Mouse (Mus musculus) hindbrain, embryonic 13.5 days (tissue): ENCODE measurements around the gene Pex11b. TPM values are rescaled to one million over a fixed set of nuclear protein-coding genes. Genes with fewer than 3 reads are reported as not detected.
"Not testable (repeated sequence)": the region's sequence is repeated elsewhere in the genome, so short reads cannot be mapped to it uniquely, and the experiment has no call there.

ENCODE experiments used
- ATAC-seq: fragments of 200-750 bp; cut with Nextera tagmentation; 2 replicates; pipeline ENCODE4 v1.8.0; 2017; ENCODE audit warnings: moderate TSS enrichment; ENCODE audit not compliant: low FRiP score
- H3K27ac ChIP-seq: fragments of 300-500 bp; sonication (generic); 2 replicates; pipeline ENCODE4 v1.5.1; 2015; ENCODE audit warnings: inconsistent platforms, mild to moderate bottlenecking, moderate library complexity
- H3K27me3 ChIP-seq: fragments of 300-500 bp; sonication (generic); 2 replicates; pipeline ENCODE4 v1.6.1; 2015; ENCODE audit warnings: mild to moderate bottlenecking, inconsistent platforms
- H3K36me3 ChIP-seq: fragments of 300-500 bp; sonication (generic); 2 replicates; pipeline ENCODE4 v1.6.1; 2015; ENCODE audit warnings: mild to moderate bottlenecking, inconsistent platforms
- H3K4me1 ChIP-seq: fragments of 300-500 bp; sonication (generic); replicated peaks from 2 replicates; pipeline ENCODE4 v1.6.1; 2015; ENCODE audit warnings: inconsistent platforms
- H3K4me2 ChIP-seq: fragments of 300-500 bp; sonication (generic); 2 replicates; pipeline ENCODE4 v1.6.1; 2015; ENCODE audit warnings: inconsistent platforms, mild to moderate bottlenecking, moderate library complexity
- H3K4me3 ChIP-seq: fragments of 300-500 bp; sonication (generic); 2 replicates; pipeline ENCODE4 v1.5.1; 2015; ENCODE audit warnings: mild to moderate bottlenecking, inconsistent platforms
- H3K9ac ChIP-seq: fragments of 300-500 bp; sonication (generic); 2 replicates; pipeline ENCODE4 v1.6.1; 2015; ENCODE audit warnings: mild to moderate bottlenecking, inconsistent platforms
- H3K9me3 ChIP-seq: fragments of 300-500 bp; sonication (generic); 2 replicates; pipeline ENCODE4 v1.6.1; 2016; ENCODE audit warnings: inconsistent platforms
- WGBS: fragments of 180-500 bp; shearing (Covaris S2); methylation state at CpG from one replicate; pipeline ENCODE4 v1.1.7; 2015; 5-methylcytosine and 5-hydroxymethylcytosine counted together
- polyA plus RNA-seq: library from polyadenylated mRNA; unstranded; fragments of >200 nt; fragmentation: Nextera tagmentation; extraction: Ambion mirVana; gene quantifications from 2 replicates; pipeline ENCODE4 v1.2.1, GENCODE M21; 2015

Gene Pex11b
- polyA plus RNA-seq, 1 experiment from 2014 or later: 49.0 TPM

DNA sequence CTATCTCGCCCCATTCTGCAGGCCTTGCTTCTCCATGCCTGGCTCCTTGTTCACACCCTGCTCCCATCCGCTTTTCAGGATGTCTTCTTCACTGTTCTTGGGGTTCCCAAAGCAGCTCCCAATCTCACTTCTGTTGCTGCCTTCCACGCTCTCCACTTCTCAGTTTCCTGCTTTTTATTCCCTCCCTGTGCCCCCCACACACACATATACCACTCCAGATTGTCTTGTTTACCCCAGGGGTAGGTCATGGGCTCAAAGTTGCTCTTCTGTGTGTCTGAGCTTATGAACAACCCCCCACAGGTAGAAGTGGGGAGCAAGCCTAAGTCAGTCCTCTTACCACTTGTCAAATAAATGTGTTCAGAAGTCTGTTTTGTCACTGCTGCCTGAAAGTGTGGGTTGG lies 35.8 kb upstream of the Pex11b start:
- Histone ChIP-seq H3K4me2 (peak overlapping the region; percentile 98; the same call in 1 of the 2 replicates), H3K9me3 (no peaks in the 10 kb centered on the region), H3K27ac (no peak overlapping the region), H3K27me3 (peaks cover 13% of the 10 kb centered on the region), H3K4me3 (no peak overlapping the region), H3K4me1 (peaks cover 81% of the 10 kb centered on the region), H3K9ac (0 out of 2 replicates have a peak overlapping the region, but pooled peaks have one; percentile 35), H3K36me3 (no peaks in the 10 kb centered on the region)
- 77% methylated on average over 3 of the region's 3 CpGs for WGBS
- no peak for ATAC-seq

DNA sequence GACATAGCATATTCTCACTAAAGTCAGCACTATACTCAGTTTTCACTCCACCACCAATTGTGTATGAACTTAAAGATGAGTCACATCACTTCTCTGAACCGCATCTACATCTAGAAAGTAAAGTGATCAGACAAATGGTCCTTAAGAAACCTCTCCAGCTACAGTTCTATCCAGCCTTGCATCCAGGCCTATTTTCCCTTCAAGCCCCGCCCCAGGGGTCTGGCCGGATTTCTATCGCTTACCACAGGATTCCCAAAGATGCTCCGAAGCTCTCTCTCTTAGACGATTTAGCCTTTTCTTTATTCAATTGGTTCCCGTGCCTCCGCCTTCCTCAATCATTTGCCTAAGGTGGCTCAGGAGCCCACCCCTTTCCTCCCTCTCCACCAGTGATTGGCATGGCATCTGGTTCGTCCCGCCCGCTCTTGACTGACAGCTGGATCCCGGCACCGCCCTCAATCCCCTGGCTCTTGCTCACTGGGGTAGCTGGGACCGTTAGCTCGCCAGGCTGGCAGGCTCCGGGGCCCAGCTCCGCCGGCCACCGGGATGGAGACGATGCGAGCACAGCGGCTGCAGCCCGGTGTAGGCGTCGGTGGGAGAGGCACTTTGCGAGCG lies 34.4 kb upstream of the Pex11b start, which contains the start of gene Lix1l:
TSS of gene Lix1l (plus strand) at position 511 of the 612 bp plus-strand sequence.
- H3K4me3 ChIP-seq: peak within 1 kb of the TSS; percentile 84
- peaks cover 4% of the 10 kb centered on the region; the same call in 1 of the 2 replicates for H3K27me3 ChIP-seq
- H3K4me2 ChIP-seq: peak within 1 kb of the TSS; percentile 83
- H3K36me3 ChIP-seq: peaks cover 3% of the 10 kb centered on the region; the same call in 1 of the 2 replicates
- H3K27ac ChIP-seq: peak within 1 kb of the TSS; percentile 96
- ATAC-seq: peak; percentile 95
- H3K9me3 ChIP-seq: no peaks in the 10 kb centered on the region
- 1% methylated on average over 27 of the region's 27 CpGs for WGBS
- H3K9ac ChIP-seq: peak within 1 kb of the TSS; percentile 94
- H3K4me1 ChIP-seq: peaks cover 89% of the 10 kb centered on the region

DNA sequence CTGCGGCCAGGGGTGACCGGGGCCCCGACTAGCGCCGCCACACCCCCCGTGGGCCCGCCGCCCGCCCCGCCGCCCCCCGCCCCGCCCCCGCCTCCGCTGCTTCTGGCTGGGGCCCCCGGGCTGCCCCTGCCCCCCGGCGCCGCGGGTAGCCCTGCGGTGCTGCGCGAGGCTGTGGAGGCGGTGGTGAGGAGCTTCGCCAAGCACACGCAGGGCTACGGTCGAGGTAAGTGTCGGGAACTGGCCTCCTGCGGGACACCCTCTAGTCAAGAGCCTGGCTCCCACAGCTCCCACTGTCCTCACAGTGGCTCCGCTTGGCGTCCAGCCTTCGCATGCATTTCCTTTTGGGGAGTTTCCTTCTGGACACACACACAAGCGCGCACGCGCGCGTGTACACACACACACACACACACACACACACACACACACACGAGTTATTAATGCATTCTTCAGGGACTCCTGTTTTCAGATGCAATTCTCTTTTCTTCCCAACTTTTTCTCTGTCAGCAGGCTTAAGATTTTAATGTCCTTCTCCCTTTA lies 33.9 kb upstream of the Pex11b start:
- WGBS: 2% methylated on average over 7 of the region's 40 CpGs
- peak overlapping the region; percentile 94 for H3K9ac ChIP-seq

DNA sequence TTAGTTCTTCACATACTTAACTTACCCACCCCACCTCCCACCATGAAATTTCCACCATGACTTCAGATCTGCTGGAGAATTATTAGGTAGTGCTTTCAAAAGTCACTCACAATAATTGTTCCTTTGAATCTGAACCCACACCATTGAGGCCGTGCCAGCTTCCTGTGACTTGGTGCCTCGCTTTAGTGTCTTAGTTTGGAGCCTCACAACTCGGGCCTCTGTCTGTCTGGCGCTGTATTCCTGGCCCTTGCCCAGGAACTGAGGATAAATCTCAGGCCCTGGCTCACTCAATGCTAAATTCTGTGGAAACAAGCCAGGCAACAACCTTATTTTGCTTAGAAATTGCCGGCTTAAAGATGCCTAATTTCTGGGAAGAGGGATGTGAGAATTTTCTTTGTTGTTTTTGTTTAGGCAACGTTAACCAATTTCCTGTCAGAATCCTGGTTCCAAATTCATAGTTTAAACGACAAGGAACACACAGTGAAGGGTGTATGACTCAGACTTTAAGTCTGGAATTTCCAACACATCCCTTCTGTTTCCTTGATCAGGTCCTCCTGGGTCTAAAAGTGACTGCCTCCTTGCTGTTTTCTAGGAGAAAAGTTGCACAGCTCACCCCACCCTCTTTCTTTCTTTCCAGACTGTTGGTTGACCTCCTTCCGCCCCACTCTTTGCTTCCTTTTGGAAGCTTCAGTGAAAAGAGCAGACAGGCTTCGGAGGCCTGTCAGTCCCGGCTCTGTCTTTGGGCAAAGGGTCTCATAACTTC lies 33.1 kb upstream of the Pex11b start:
- H3K9ac ChIP-seq: peak overlapping the region; percentile 94
- peak overlapping the region; percentile 96 for H3K27ac ChIP-seq
- H3K27me3 ChIP-seq: no peaks in the 10 kb centered on the region
- ATAC-seq: no peak
- H3K9me3 ChIP-seq: no peaks in the 10 kb centered on the region
- peaks cover 3% of the 10 kb centered on the region; the same call in 1 of the 2 replicates for H3K36me3 ChIP-seq
- peak overlapping the region; percentile 83 for H3K4me2 ChIP-seq
- peak overlapping the region; percentile 84 for H3K4me3 ChIP-seq
- peaks cover 79% of the 10 kb centered on the region for H3K4me1 ChIP-seq
- 14% methylated on average over 10 of the region's 10 CpGs for WGBS

More for the DNA sequence above, 33.9 kb upstream of the Pex11b start:
- Histone ChIP-seq H3K36me3 (peaks cover 3% of the 10 kb centered on the region; the same call in 1 of the 2 replicates), H3K4me2 (peak overlapping the region; percentile 83), H3K4me3 (peak overlapping the region; percentile 84), H3K9me3 (no peaks in the 10 kb centered on the region), H3K27ac (peak overlapping the region; percentile 96), H3K4me1 (peaks cover 87% of the 10 kb centered on the region), H3K27me3 (no peaks in the 10 kb centered on the region)
- ATAC-seq: peak; percentile 71

DNA sequence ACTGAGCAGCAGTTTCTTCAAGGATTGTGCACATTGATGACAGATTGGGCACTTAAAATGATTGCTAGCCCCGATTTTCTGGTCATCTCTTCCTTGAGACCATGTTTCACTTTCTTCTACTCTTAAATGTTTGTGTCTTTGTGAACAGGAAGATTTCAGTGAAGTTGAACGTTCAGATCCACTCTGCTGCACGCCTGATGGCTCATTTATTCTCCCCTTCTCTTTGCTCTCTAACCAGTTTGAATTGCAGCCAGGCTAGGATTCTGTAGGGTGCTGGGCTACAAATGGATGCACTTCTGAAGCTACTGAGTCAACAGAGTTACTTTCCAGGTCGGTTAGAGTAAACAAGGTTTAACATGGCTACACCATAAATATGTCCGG lies 32.5 kb upstream of the Pex11b start:
- Histone ChIP-seq H3K9ac (peak overlapping the region; percentile 94), H3K36me3 (peaks cover 3% of the 10 kb centered on the region; the same call in 1 of the 2 replicates), H3K4me3 (peak overlapping the region; percentile 84), H3K4me1 (peaks cover 78% of the 10 kb centered on the region), H3K27ac (peak overlapping the region; percentile 96), H3K9me3 (no peaks in the 10 kb centered on the region), H3K27me3 (no peaks in the 10 kb centered on the region), H3K4me2 (peak overlapping the region; percentile 83)
- ATAC-seq: no peak
- 29% methylated on average over 5 of the region's 5 CpGs for WGBS

DNA sequence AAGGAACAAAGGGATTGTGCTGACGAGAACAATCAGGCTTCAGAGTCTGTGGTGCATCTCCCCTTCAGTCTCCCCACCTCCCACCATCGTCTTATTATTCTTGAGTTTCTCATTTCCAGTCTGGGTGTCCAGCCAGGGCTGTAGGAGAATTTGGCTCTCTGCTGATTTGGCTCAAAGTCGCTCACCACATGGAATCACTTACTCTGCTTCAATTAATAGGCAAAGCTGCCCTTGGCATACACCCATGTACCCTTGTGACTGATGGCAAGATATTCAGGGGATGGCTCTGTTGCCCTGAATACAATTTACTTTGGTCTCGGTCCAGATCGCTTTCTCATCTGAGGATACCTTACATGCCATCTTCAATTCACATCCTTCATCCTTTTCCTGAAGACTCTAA lies 31.9 kb upstream of the Pex11b start:
- peaks cover 72% of the 10 kb centered on the region for H3K4me1 ChIP-seq
- no peaks in the 10 kb centered on the region for H3K27me3 ChIP-seq

DNA sequence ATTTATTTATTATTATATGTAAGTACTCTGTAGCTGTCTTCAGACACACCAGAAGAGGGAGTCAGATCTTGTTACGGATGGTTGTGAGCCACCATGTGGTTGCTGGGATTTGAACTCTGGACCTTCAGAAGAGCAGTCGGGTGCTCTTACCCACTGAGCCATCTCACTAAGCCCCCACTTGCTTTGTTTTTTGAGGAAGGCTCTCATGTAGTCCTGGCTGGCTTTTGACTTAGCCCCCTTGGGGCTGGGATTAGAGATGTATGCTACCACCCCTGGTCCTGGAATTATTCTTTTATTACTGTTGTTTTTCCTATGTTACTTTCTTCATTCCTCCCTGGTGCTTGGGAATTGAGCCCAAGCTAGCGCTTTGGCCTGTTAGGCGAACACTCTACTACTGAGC lies 29.2 kb upstream of the Pex11b start:
- not testable (repeated sequence) for H3K9me3 ChIP-seq, H3K4me2 ChIP-seq, H3K4me3 ChIP-seq, ATAC-seq, H3K36me3 ChIP-seq, H3K9ac ChIP-seq, H3K27ac ChIP-seq, H3K27me3 ChIP-seq
- H3K4me1 ChIP-seq: peaks cover 51% of the 10 kb centered on the region
- 89% methylated on average over 4 of the region's 4 CpGs for WGBS

More for the DNA sequence above, 31.9 kb upstream of the Pex11b start:
- peak overlapping the region; percentile 83 for H3K4me2 ChIP-seq
- H3K4me3 ChIP-seq: peak overlapping the region; percentile 84
- peaks cover 3% of the 10 kb centered on the region; the same call in 1 of the 2 replicates for H3K36me3 ChIP-seq
- peak overlapping the region; percentile 96 for H3K27ac ChIP-seq
- WGBS: 26% methylated on average over 5 of the region's 5 CpGs
- H3K9me3 ChIP-seq: no peaks in the 10 kb centered on the region
- ATAC-seq: no peak
- peak overlapping the region; percentile 94 for H3K9ac ChIP-seq

DNA sequence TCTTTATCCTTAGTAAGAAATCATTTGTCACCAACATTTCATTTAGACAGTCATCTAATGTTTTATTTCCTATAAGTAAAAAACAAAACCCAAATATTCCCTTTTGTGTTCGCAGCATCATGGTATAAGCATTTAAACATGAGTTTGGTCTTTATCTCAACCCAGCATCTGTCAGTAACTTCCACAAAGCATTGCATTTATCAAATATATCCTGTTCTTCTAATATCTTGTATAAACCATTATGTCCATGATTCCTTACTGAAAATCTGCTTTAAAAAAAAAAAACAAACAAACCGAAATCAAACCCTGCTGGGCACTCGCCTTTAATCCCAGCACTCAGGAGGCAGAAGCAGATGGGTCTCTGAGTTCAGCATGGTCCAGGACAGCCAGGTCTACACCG lies 28.6 kb upstream of the Pex11b start:
- peaks cover 3% of the 10 kb centered on the region; the same call in 1 of the 2 replicates for H3K36me3 ChIP-seq
- H3K27ac ChIP-seq: no peak overlapping the region
- H3K4me1 ChIP-seq: peaks cover 51% of the 10 kb centered on the region
- H3K4me3 ChIP-seq: no peak overlapping the region
- WGBS: 92% methylated on average over 4 of the region's 4 CpGs
- no peak overlapping the region for H3K9ac ChIP-seq
- ATAC-seq: no peak
- H3K27me3 ChIP-seq: no peaks in the 10 kb centered on the region
- H3K4me2 ChIP-seq: no peak overlapping the region
- no peaks in the 10 kb centered on the region for H3K9me3 ChIP-seq

DNA sequence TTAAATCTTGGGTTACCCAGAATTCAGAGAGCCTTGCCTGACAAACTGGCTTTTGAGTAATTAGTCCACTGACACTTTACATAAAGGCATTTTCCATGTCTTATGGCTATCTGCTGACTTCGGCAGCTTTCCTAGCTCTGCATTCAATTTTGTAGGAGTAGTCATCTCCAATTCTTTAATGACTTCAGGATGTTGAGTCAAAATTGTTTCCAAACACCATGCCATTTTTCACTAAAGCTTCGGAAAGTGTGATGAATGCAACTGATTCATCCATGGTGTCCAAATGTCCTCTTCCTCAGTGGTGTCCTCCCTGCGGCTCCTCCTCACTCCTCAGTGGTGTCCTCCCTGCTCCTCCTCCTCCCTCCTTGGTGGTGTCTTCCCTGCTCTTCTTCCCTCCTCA lies 17.2 kb upstream of the Pex11b start:
- Histone ChIP-seq H3K9ac (no peak overlapping the region), H3K27me3 (no peaks in the 10 kb centered on the region), H3K4me3 (no peak overlapping the region), H3K27ac (no peak overlapping the region), H3K9me3 (no peaks in the 10 kb centered on the region), H3K4me2 (no peak overlapping the region), H3K36me3 (peaks cover 75% of the 10 kb centered on the region), H3K4me1 (no peaks in the 10 kb centered on the region)
- no peak for ATAC-seq
- WGBS: 95% methylated on average over 3 of the region's 3 CpGs

DNA sequence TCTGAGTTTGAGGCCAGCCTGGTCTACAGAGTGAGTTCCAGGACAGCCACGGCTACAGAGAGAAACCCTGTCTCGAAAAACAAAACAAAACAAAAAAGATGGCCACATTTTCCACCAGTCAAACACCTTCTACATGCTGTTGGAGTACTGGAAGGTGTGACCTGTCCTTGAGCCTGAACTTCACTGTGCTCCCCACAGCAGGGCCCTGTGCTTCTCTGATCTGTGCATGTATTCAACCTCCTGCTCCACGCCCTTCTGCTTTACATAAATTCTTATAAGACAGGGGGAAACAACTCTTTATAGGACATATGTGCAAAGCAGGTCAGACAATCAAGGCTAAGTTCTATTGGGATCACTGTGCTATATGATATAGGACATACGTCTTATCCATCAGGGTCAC lies 12.0 kb upstream of the Pex11b start:
- no peak overlapping the region for H3K4me2 ChIP-seq
- H3K27ac ChIP-seq: no peak overlapping the region
- no peaks in the 10 kb centered on the region for H3K9me3 ChIP-seq
- no peak overlapping the region for H3K4me3 ChIP-seq
- 94% methylated on average over 4 of the region's 4 CpGs for WGBS
- H3K9ac ChIP-seq: no peak overlapping the region
- H3K36me3 ChIP-seq: peaks cover 68% of the 10 kb centered on the region
- no peaks in the 10 kb centered on the region for H3K27me3 ChIP-seq
- ATAC-seq: no peak
- no peaks in the 10 kb centered on the region for H3K4me1 ChIP-seq

DNA sequence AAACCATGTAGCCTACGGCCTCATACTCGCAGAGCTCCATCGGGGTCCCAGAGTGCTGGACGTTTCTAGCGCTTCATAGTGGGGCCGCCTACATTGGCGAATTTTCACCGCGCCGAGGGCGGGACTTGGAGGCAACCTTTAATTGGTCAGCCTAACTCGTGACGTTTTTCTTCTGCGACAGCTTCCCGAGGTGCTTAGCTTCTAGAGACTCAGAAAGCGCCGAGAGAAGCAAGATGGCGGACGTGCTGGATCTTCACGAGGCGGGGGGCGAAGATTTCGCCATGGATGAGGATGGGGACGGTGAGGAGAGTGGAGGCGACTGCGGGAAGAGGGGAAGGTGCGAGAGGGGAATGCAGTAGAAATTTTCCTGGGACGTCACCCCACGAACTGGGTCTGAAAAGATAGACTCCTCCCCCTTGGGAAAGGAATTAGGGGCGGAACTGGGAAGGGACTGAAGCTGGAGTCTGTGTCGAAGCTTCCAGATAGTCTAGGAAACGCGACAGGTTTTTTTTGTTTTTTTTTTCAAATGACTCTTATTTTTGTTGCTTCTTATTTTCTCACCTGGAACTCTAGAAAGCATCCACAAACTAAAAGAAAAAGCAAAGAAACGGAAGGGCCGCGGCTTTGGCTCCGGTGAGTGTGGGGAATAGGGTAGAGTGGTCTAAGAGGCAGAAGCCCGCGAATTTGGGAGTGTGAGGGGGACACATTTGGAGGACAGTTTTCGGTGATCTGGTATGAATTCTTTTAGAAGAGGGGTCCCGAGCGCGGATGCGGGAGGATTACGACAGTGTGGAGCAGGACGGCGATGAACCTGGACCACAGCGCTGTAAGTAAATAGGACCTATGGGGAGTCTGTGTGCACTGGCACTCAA lies 5.2 kb upstream of the Pex11b start, which contains the start of gene Rbm8a:
TSS of gene Rbm8a (plus strand) at position 205 of the 872 bp plus-strand sequence.
- Histone ChIP-seq H3K27me3 (no peaks in the 10 kb centered on the region), H3K9ac (peak within 1 kb of the TSS; percentile 84), H3K27ac (peak within 1 kb of the TSS; percentile 82), H3K36me3 (peaks cover 37% of the 10 kb centered on the region), H3K9me3 (no peaks in the 10 kb centered on the region), H3K4me2 (peak within 1 kb of the TSS; percentile 82), H3K4me3 (peak within 1 kb of the TSS; percentile 64), H3K4me1 (peaks cover 27% of the 10 kb centered on the region)
- WGBS: under 1% methylated on average over 48 of the region's 48 CpGs
- ATAC-seq: peak; percentile 94
